Mouse (Mus musculus): ENCODE results near the gene Dmbt1. TPM values are rescaled to one million over a fixed set of nuclear protein-coding genes. Genes with fewer than 3 reads are reported as not detected.

Dmbt1 gene
- polyA plus RNA-seq, 1 experiment from 2014 or later, result not detected

- Histone ChIP-seq H3K4me3 (replicated peaks; ENCODE audit: low read length) (no peak overlapping the region), H3K9me3 (ENCODE audit: control insufficient read depth, low read length) (no peaks in the 10 kb centered on the region), H3K27me3 (ENCODE audit: control insufficient read depth, insufficient read depth, low read length) (no peaks in the 10 kb centered on the region), H3K4me1 (replicated peaks; ENCODE audit: control insufficient read depth, insufficient read depth, low read length) (no peaks in the 10 kb centered on the region), H3K9ac (no peak overlapping the region), H3K27ac (no peak overlapping the region), H3K4me2 (replicated peaks) (no peak overlapping the region), H3K36me3 (replicated peaks; ENCODE audit: control insufficient read depth, insufficient read depth) (no peaks in the 10 kb centered on the region)
- no peak for DNase-seq (ENCODE audit: low spot score)
- 83% methylated on average over 3 of the region's 3 CpGs for WGBS
- no peak for ATAC-seq (ENCODE audit: low FRiP score)
Observed at GRCm38 (mm10) chr7:131150179-131150578, 118.3 kb downstream of the Dmbt1 start.

DNA sequence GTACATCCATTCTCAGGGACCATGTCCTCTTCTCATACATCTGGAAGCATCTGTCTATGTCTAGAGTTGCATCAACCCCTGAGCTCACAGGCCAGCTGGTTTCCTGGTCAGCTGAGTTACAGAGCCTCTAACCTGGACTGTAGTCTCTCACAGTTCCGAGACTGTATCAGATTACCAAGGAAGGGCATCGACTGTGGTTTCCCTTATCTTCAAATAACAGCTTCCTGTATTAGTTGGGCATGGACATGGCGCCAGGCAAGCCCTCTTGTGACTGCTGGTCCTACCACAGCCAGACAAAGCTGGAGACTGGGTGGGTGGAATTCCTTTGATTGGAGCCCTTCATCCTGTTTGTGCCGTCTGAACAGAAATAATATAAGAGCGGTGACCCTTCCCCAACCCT is 121.2 kb downstream of the Dmbt1 start:
- Histone ChIP-seq H3K27me3 (ENCODE audit: control insufficient read depth, insufficient read depth, low read length) (no peaks in the 10 kb centered on the region), H3K4me3 (replicated peaks; ENCODE audit: low read length) (no peak overlapping the region)

DNA sequence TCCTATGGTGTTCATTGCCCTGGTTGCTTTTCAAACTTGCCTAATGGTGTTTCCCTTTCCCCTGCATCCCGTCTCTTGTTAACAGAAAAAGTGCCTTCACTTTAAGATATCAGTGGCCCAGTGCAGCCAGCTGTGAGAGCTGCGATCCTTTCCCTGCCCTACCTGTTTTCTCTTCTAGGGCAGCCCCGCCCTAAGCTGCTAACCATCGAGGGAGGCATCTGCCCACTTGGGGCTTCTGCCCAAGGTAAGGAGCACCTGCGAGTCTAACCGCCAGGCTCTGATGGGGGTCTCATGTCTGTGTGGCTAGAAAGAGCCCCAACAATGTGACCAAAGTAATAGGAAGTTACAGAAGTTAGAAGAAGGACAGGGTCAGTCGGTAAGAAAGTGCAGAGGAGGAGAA is 130.4 kb downstream of the Dmbt1 start:
- Histone ChIP-seq H3K36me3 (replicated peaks; ENCODE audit: control insufficient read depth, insufficient read depth) (no peaks in the 10 kb centered on the region), H3K9me3 (ENCODE audit: control insufficient read depth, low read length) (no peaks in the 10 kb centered on the region), H3K27me3 (ENCODE audit: control insufficient read depth, insufficient read depth, low read length) (no peaks in the 10 kb centered on the region), H3K27ac (no peak overlapping the region), H3K4me3 (replicated peaks; ENCODE audit: low read length) (no peak overlapping the region), H3K4me2 (replicated peaks) (no peak overlapping the region), H3K9ac (no peak overlapping the region), H3K4me1 (replicated peaks; ENCODE audit: control insufficient read depth, insufficient read depth, low read length) (no peaks in the 10 kb centered on the region)
- 82% methylated on average over 7 of the region's 7 CpGs for WGBS
- no peak for DNase-seq (ENCODE audit: low spot score)
- no peak for ATAC-seq (ENCODE audit: low FRiP score)

More for the DNA sequence above, 121.2 kb downstream of the Dmbt1 start:
- no peak overlapping the region for H3K9ac ChIP-seq
- H3K4me2 ChIP-seq (replicated peaks), result no peak overlapping the region
- H3K36me3 ChIP-seq (replicated peaks; ENCODE audit: control insufficient read depth, insufficient read depth), result no peaks in the 10 kb centered on the region
- DNase-seq (ENCODE audit: low spot score), result no peak
- no peak overlapping the region for H3K27ac ChIP-seq
- 86% methylated on average over 5 of the region's 5 CpGs for WGBS
- no peaks in the 10 kb centered on the region for H3K4me1 ChIP-seq (replicated peaks; ENCODE audit: control insufficient read depth, insufficient read depth, low read length)
- H3K9me3 ChIP-seq (ENCODE audit: control insufficient read depth, low read length), result no peaks in the 10 kb centered on the region
- ATAC-seq (ENCODE audit: low FRiP score), result no peak

GRCm38 (mm10) chr7:131167771-131168170 is 135.9 kb downstream of the Dmbt1 start:
- Histone ChIP-seq H3K9me3 (ENCODE audit: control insufficient read depth, low read length) (no peaks in the 10 kb centered on the region), H3K4me1 (replicated peaks; ENCODE audit: control insufficient read depth, insufficient read depth, low read length) (no peaks in the 10 kb centered on the region), H3K9ac (no peak overlapping the region), H3K27me3 (ENCODE audit: control insufficient read depth, insufficient read depth, low read length) (no peaks in the 10 kb centered on the region), H3K4me2 (replicated peaks) (no peak overlapping the region), H3K36me3 (replicated peaks; ENCODE audit: control insufficient read depth, insufficient read depth) (no peaks in the 10 kb centered on the region), H3K4me3 (replicated peaks; ENCODE audit: low read length) (no peak overlapping the region), H3K27ac (no peak overlapping the region)
- no peak for DNase-seq (ENCODE audit: low spot score)
- 76% methylated on average over 3 of the region's 3 CpGs for WGBS
- no peak for ATAC-seq (ENCODE audit: low FRiP score)

DNA sequence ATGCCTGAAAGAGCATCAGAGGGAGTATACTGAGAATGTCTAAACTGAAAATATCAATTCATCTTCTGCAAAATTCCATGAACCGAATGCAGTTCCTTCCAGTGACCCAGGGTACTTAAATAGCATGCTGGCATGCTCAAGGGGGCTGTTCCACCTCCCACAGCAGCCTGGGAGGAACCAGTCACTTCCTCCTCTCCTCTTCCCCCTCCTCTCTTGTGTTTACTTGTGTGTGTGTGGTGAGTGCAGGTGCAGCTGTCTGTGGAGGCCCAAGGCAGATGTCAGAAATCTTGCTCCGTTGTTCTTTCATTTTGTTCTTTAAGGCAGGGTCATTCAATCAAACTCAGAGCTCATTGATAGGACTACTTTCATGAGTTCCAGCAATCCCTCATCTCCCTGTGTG is 137.2 kb downstream of the Dmbt1 start:
- no peak for ATAC-seq (ENCODE audit: low FRiP score)
- H3K36me3 ChIP-seq (replicated peaks; ENCODE audit: control insufficient read depth, insufficient read depth), result no peaks in the 10 kb centered on the region
- no peaks in the 10 kb centered on the region for H3K4me1 ChIP-seq (replicated peaks; ENCODE audit: control insufficient read depth, insufficient read depth, low read length)
- H3K4me3 ChIP-seq (replicated peaks; ENCODE audit: low read length), result no peak overlapping the region
- no peaks in the 10 kb centered on the region for H3K9me3 ChIP-seq (ENCODE audit: control insufficient read depth, low read length)
- H3K9ac ChIP-seq, result no peak overlapping the region
- H3K4me2 ChIP-seq (replicated peaks), result no peak overlapping the region
- no peak for DNase-seq (ENCODE audit: low spot score)
- H3K27ac ChIP-seq, result no peak overlapping the region
- WGBS, result 62% methylated on average over 2 of the region's 2 CpGs
- H3K27me3 ChIP-seq (ENCODE audit: control insufficient read depth, insufficient read depth, low read length), result no peaks in the 10 kb centered on the region

Other genes with a start within 250 kb of the Dmbt1 start
- 53.6 and 63.1 TPM in 2 replicates for gene Plekha1, start 166.3 kb upstream of the Dmbt1 start, polyA plus RNA-seq (2014; fragmentation: Nextera tagmentation; extraction: Ambion mirVana)
- 18.9 and 22.9 TPM in 2 replicates for gene Htra1, start 95.9 kb upstream of the Dmbt1 start, polyA plus RNA-seq (2014; fragmentation: Nextera tagmentation; extraction: Ambion mirVana)
- not detected in 2 replicates for gene 4933402N03Rik, start 114.3 kb downstream of the Dmbt1 start, polyA plus RNA-seq (2014; fragmentation: Nextera tagmentation; extraction: Ambion mirVana)
- gene 5430419D17Rik, start 142.3 kb downstream of the Dmbt1 start, polyA plus RNA-seq (2014; fragmentation: Nextera tagmentation; extraction: Ambion mirVana), result 0.03 TPM in 1 of 2 replicates, not detected in the other

Measured in hindbrain, embryonic 14.5 days (tissue).